Mouse (Mus musculus) left cerebral cortex, adult 9 months (tissue): ENCODE data around the gene Manbal.

Experiments used
- DNase-seq, 2 experiments: peaks; one replicate each; pipeline ENCODE4 v3.0.0; 2022; ENCODE audit warnings: low spot score in 2 of 2

Manbal gene

GRCm38 (mm10) chr2:157411151-157411693, 43.8 kb downstream of the Manbal start:
- DNase-seq = no peak

DNA sequence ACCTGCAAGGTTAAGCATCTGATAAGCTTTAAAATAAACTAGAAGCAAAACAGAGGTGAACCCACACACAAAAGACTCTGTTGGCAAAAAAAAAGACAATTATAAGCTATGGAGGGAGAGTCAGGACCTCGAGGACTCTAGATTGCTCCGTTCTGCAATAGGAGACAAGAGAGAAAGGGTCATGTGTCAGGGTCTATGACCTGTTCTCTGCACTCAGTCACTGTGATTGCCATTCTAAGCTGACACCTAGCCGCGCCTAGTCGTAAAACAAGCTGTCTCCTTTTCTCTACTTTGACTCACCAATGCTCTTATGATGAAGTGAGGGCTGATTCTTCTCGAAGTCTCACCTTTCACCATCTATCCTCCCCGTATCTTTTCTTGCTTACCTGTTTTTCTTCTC, 45.1 kb downstream of the Manbal start:
- DNase-seq = no peak

DNA sequence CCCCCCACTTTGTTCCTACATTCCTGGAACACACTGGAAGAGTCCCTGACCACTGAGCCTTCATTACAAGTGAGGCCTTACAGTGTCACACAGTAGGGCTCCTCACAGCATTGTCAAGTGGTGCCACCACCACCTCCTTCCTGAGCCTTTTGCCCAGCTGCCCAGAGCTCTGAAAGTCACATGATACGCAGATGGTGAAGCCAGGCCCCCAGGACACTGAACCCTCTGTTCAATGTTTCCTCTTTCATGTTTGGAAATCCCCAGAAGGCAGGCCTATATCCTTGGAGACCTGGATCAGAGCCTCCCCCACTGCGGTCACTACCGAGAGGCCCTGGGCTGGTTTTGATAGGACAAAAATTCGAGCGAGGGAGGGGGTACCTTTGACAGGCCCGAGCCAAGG, 49.8 kb downstream of the Manbal start:
- no peak for DNase-seq

- DNase-seq = no peak
Measured at GRCm38 (mm10) chr2:157418206-157418605, 50.8 kb downstream of the Manbal start, which contains the start of gene Src. Gene Src (plus strand): TSS chr2:157418444.

GRCm38 (mm10) chr2:157418609-157419071, 51.2 kb downstream of the Manbal start:
- no peak for DNase-seq

- DNase-seq = no peak
Measured at GRCm38 (mm10) chr2:157419506-157419905, 52.1 kb downstream of the Manbal start.

- DNase-seq = no peak
Measured at GRCm38 (mm10) chr2:157420404-157420803, 53.0 kb downstream of the Manbal start.

GRCm38 (mm10) chr2:157422062-157422655, 54.8 kb downstream of the Manbal start:
- DNase-seq = no peak

DNA sequence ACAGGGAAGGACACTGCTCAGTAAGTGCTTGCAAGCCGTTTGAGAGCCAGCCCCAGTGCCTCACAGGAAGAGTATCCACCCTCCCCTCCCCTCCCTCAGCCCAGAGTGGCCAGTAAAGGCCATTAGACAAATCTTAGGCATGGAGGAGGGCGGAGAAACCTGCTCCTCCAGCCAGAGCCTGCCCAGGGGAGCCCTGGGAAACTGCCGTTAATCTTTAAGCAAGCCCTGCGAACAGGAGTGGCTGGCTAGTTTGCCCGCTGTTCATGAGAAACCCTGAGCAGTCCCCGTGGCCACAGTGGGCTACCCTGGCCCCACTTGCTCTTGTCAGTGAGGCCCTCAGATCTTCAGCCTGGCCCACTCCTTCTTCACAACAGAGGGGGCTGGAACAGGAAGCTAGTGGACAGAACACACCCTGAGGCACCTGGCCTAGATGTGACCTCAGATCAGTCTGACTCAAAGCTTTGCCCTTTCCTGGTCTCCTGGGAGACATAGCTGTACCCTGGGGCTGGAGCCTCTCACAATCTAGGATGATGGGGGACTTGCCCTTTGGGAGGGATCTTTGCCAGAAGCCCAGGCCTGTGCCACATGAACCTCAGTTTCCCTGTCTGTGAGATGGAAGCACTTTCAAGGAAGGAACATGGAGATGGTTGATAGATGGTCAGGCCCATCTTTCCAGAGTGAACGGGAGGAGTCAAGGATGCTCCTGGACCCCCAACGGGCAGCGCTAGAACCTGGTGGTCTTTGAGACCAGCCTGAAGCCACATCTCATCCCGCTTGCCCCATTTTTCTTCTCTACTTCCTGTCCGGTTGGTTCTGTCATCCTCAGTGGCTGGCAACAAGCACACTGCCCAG, 55.7 kb downstream of the Manbal start:
- DNase-seq = no peak

DNA sequence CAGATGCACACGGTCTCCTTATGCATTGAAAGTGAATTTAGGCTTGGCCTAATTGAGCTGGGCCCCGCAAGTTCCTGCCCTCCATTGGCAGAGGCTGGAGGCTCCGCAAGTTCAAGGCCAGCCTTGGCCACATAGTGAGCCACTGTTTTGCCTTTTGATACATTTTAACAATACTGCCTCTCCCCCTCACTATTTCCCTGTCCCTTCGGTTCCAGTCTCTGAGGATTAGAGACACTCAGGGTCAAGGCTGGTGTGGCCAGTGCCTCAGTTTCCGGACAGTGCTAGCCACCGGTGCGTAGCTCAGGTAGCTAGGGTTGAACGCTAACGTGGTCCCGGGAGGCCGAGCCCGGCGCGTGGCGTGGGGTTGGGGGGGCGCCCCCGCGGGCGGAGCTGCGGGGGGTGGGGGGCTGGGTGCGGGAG, 56.3 kb downstream of the Manbal start:
- no peak for DNase-seq

- DNase-seq = no peak
Measured at GRCm38 (mm10) chr2:157424126-157424903, 56.9 kb downstream of the Manbal start.

GRCm38 (mm10) chr2:157424904-157425642, 57.7 kb downstream of the Manbal start:
- no peak for DNase-seq

- DNase-seq = no peak
Measured at GRCm38 (mm10) chr2:157425643-157425988, 58.2 kb downstream of the Manbal start.

DNA sequence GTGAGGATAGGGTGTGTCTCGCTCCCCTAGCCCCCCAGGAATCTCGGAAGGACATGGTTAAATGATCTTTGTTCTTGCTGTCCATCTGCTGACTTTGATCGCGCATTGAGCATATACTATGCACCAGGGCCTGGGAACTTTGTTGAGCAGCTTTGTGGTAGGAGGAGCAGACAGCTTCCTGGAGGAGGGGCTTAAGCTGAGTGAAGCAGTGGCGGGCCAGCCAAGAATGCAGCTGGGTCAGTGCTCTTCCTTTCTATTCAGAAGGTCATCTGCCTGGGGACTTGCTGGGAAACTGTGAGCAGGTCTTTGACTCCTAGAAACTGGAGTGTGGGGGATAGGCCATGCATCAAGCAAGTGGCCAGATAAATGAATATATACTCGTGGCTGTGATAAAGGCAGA, 58.8 kb downstream of the Manbal start:
- no peak for DNase-seq

GRCm38 (mm10) chr2:157427164-157427563, 59.8 kb downstream of the Manbal start:
- no peak for DNase-seq

GRCm38 (mm10) chr2:157428351-157429139, 61.2 kb downstream of the Manbal start:
- no peak for DNase-seq

DNA sequence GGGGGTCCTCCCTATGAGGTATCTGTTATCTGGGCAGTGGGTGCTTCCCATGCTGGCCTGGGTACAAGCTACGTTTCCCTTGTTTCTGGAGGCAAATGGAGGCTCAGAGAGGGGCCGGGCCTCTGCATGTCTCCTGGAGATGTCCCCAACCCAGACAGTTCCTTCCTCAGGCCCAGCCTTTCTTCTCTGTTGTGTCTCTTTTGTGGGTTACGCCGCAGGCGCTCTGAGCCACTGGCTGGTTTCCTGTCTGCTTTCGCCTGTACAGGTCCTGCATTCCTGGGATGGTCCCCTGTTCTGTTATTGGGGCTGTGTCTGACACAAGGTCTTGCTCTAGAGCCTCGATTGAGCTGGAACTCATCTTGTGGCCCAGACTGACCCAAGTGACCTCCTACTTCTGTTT, 62.3 kb downstream of the Manbal start:
- no peak for DNase-seq

DNA sequence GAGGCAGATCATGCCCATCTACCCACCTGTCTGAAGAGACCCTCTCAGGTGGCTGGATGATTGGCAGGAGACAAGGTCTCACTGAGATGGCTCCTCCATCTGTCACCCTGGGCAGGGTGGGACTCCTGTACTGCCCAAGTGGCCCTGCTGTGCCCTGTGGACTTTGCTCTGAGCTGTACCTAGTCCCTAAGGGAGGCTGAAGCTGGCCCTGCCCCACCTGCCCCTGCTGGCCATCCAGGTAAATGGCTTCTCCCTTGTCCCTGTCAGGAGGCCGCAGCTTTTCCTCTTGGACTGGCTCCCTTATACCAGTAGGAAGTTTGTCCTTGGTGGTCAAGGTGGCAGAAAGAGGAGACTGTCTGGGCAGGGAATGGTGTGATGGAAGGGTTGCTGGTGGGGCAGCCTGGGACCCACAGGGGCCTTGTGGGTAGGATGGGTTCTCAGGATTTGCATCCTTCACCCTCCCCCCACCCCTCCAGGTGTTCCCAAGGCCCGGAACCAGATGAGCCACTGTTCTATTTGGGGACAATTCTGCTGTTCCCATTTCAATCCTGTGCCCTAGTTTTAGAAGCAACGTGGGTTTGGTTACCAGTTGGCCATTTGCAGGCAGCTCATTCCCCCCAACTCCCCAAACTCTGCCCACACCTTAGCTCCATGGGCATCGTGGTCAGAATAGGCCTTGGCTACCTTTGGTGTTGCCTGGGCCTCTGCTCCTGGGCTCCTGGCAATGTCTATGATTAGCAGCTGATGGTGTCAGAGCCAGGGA, 63.5 kb downstream of the Manbal start:
- peak in 1 of 2 experiments; percentile 55 for DNase-seq

GRCm38 (mm10) chr2:157431912-157432311, 64.5 kb downstream of the Manbal start:
- DNase-seq = no peak

DNA sequence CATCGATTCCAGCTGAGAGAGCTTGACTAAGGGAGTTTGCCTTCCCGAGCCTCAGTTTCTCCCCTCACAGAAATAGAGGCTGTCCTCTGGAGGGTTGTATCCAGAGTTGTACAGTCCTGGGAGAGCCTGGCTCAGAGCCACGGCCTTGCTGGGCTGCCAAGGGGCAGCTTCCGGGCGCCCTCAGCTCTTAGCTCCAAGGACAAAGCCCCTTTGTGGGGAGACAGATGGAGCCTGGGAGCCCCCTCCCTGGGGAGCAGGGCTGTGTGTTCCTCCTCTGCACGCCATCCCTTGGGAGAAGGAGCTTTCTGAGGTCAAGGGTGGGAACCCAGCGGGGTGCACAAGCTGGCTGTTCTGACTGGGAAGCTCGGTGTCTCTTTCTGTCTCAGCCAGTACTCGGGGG, 65.1 kb downstream of the Manbal start:
- DNase-seq = no peak
